Mouse (Mus musculus) granulocyte monocyte progenitor cell, adult 5-6 weeks (primary cell): Measurements from ENCODE around the gene Vmn1r55. TPM values are rescaled to one million over a fixed set of nuclear protein-coding genes. Genes with fewer than 3 reads are reported as not detected.
"Not testable (repeated sequence)": the region's sequence is repeated elsewhere in the genome, so short reads cannot be mapped to it uniquely, and the experiment has no call there.

Experiments
- ATAC-seq: replicated peaks from 2 replicates; pipeline ENCODE4 v1.8.0; 2016; ENCODE audit warnings: mild to moderate bottlenecking, moderate TSS enrichment, inconsistent platforms; ENCODE audit not compliant: poor library complexity, severe bottlenecking
- total RNA-seq, 2 experiments: library from RNA; stranded (forward) in 1 of 2; stranded (reverse) in 1 of 2; fragments of 200-712, 200-1000 nt in 1 of 2; fragments of >200 nt in 1 of 2; fragmentation: Nextera tagmentation in 1 of 2; gene quantifications; 2 replicates each; pipeline ENCODE4 v1.2.3; 2014 to 2017

Gene Vmn1r55
- total RNA-seq, 2 experiments from 2014 or later, result not detected

GRCm38 (mm10) chr7:5083325-5084105, 66.0 kb downstream of the Vmn1r55 start:
- ATAC-seq, result peak; percentile 63

DNA sequence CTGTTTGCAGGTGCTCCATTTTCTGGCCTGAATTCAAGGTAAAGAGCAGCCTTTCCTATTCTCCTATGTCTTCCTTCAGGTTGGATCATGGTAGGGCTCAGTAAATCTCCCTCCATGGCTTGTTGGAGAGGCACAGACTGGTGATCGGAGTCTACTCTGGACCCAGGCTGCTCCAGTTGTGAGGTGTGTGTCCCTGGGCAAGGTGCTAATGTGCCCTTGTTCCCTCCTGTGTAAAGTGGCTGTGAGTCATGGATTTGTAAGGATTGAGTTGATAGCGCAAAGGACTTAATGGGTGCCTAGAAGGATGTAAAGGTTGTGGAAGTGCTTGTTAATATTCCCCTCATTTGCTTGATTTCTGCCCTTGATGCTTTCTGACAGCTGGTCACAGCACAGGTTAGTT, 67.5 kb downstream of the Vmn1r55 start:
- ATAC-seq, result no peak

DNA sequence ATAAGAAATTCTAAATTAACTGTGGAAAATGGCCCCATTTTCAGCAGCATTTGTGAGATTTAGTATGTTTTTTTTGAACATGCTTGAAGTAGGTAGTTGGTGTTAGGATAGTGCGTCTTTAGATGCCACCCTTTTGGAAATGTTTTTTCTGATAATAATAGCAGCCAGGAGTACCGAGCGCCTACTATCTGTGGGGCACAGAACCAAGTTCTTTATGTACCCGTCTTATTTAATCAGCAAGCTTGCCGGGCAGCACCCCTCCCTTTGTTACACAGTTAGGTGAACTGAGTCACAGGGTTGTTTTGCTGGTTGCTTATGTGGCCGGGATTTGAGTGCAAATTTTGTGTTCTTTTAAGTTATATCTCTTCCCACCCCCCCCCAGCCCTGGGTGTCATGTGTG, 68.2 kb downstream of the Vmn1r55 start:
- ATAC-seq, result no peak

DNA sequence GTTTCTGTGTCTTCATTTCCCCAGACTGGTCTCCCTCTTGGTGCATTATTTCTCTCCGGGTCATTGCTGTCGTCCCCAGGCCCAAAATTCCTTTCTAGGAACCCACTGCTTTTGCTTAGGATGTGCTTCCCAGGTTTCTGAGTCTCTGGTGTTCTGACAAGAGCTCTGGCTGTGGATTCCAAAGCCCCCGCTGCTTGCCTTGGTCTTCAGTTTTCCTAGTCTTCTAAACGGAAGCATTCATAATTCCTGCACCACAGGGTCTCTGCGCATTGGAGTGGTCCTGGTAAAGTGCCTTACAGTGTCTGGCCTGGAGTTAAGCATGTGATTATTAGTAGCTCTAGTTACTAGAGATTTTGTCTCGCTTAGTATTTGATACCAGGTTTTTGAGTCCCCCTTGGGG, 68.7 kb downstream of the Vmn1r55 start:
- ATAC-seq, result no peak

GRCm38 (mm10) chr7:5080010-5080751, 69.3 kb downstream of the Vmn1r55 start, which contains the start of gene Epn1:
Epn1 (plus strand) TSS chr7:5080235.
- peak; percentile 92 for ATAC-seq

DNA sequence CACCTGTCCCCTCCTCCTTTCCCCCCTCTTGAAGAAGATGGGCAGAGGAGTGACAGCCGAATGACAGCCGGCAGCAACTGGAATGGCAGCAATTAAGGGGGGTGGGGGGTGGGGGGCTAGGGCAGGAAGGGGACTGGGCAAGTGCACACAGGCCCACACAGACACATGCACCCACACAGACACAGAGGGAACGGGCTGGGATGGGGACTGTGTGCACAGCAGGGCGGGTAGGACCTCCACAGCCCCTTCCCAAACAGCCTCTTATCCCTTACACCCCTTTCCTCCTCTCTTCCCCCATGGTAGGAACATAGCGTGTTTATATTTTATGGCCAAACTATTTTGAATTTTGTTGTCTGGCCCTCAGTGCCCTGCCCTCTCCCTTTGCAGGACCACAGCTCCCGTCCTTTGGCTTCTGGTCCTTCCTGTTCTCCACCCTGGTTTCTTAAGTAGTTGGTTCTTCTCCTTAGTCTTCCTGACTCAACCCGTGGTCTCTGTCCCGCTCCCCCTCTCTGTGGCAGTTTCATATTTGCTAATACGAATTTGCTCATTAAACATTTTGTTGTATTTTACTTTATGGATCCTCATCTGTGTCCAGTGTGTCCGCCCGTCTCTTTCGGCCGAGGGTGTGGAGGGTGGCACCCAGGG, 70.0 kb downstream of the Vmn1r55 start:
- not testable (repeated sequence) for ATAC-seq

Other genes with a start within 250 kb of the Vmn1r55 start
- not detected in 2 replicates for gene Gm36210, start 243.2 kb downstream of the Vmn1r55 start, total RNA-seq (2014; fragmentation: Nextera tagmentation)
- not detected in 2 replicates for gene Gm36210, start 243.2 kb downstream of the Vmn1r55 start, total RNA-seq (2017)
- 4.6 and 7.7 TPM in 2 replicates for gene Zfp628, start 234.5 kb downstream of the Vmn1r55 start, total RNA-seq (2014; fragmentation: Nextera tagmentation)
- 1.0 and 1.2 TPM in 2 replicates for gene Zfp628, start 234.5 kb downstream of the Vmn1r55 start, total RNA-seq (2017)
- 1.4 TPM in 1 of 2 replicates, not detected in the other for gene Nat14, start 227.6 kb downstream of the Vmn1r55 start, total RNA-seq (2014; fragmentation: Nextera tagmentation)
- not detected in 2 replicates for gene Nat14, start 227.6 kb downstream of the Vmn1r55 start, total RNA-seq (2017)
- not detected in 2 replicates for gene Ssc5d, start 223.9 kb downstream of the Vmn1r55 start, total RNA-seq (2014; fragmentation: Nextera tagmentation)
- gene Ssc5d, start 223.9 kb downstream of the Vmn1r55 start, total RNA-seq (2017), result 0.05 TPM in 1 of 2 replicates, not detected in the other
- gene Sbk2, start 185.3 kb downstream of the Vmn1r55 start, total RNA-seq (2014; fragmentation: Nextera tagmentation), result not detected in 2 replicates
- gene Sbk2, start 185.3 kb downstream of the Vmn1r55 start, total RNA-seq (2017), result not detected in 2 replicates
- not detected in 2 replicates for gene Sbk3, start 178.5 kb downstream of the Vmn1r55 start, total RNA-seq (2014; fragmentation: Nextera tagmentation)
- not detected in 2 replicates for gene Sbk3, start 178.5 kb downstream of the Vmn1r55 start, total RNA-seq (2017)
- gene Zfp579, start 153.5 kb downstream of the Vmn1r55 start, total RNA-seq (2014; fragmentation: Nextera tagmentation), result 10.0 and 14.1 TPM in 2 replicates
- 2.3 and 11.2 TPM in 2 replicates for gene Zfp579, start 153.5 kb downstream of the Vmn1r55 start, total RNA-seq (2017)
- gene Zfp524, start 135.3 kb downstream of the Vmn1r55 start, total RNA-seq (2014; fragmentation: Nextera tagmentation), result 23.3 and 30.7 TPM in 2 replicates
- 8.5 and 9.3 TPM in 2 replicates for gene Zfp524, start 135.3 kb downstream of the Vmn1r55 start, total RNA-seq (2017)
- gene Fiz1, start 135.0 kb downstream of the Vmn1r55 start, total RNA-seq (2014; fragmentation: Nextera tagmentation), result 27.4 and 33.9 TPM in 2 replicates
- gene Fiz1, start 135.0 kb downstream of the Vmn1r55 start, total RNA-seq (2017), result 15.6 and 23.4 TPM in 2 replicates
- gene Gm44973, start 134.2 kb downstream of the Vmn1r55 start, total RNA-seq (2014; fragmentation: Nextera tagmentation), result not detected in 2 replicates
- 7.5 TPM in 1 of 2 replicates, not detected in the other for gene Gm44973, start 134.2 kb downstream of the Vmn1r55 start, total RNA-seq (2017)
- gene Zfp865, start 129.3 kb downstream of the Vmn1r55 start, total RNA-seq (2014; fragmentation: Nextera tagmentation), result 15.2 and 18.2 TPM in 2 replicates
- gene Zfp865, start 129.3 kb downstream of the Vmn1r55 start, total RNA-seq (2017), result 8.4 and 11.2 TPM in 2 replicates
- 1.8 TPM in 1 of 2 replicates, not detected in the other for gene Ccdc106, start 129.1 kb downstream of the Vmn1r55 start, total RNA-seq (2014; fragmentation: Nextera tagmentation)
- gene Ccdc106, start 129.1 kb downstream of the Vmn1r55 start, total RNA-seq (2017), result not detected in 2 replicates
- not detected in 2 replicates for gene 4632433K11Rik, start 115.6 kb downstream of the Vmn1r55 start, total RNA-seq (2014; fragmentation: Nextera tagmentation)
- gene 4632433K11Rik, start 115.6 kb downstream of the Vmn1r55 start, total RNA-seq (2017), result 0.57 and 1.2 TPM in 2 replicates
- 0.28 and 0.54 TPM in 2 replicates for gene Zfp784, start 111.2 kb downstream of the Vmn1r55 start, total RNA-seq (2014; fragmentation: Nextera tagmentation)
- 0.98 and 1.1 TPM in 2 replicates for gene Zfp784, start 111.2 kb downstream of the Vmn1r55 start, total RNA-seq (2017)
- gene Zfp580, start 98.1 kb downstream of the Vmn1r55 start, total RNA-seq (2014; fragmentation: Nextera tagmentation), result 1.3 and 7.3 TPM in 2 replicates
- 1.2 and 1.3 TPM in 2 replicates for gene Zfp580, start 98.1 kb downstream of the Vmn1r55 start, total RNA-seq (2017)
- 204 and 227 TPM in 2 replicates for gene U2af2, start 87.5 kb downstream of the Vmn1r55 start, total RNA-seq (2014; fragmentation: Nextera tagmentation)
- 253 and 265 TPM in 2 replicates for gene U2af2, start 87.5 kb downstream of the Vmn1r55 start, total RNA-seq (2017)
- 56.6 and 57.4 TPM in 2 replicates for gene Epn1, start 69.4 kb downstream of the Vmn1r55 start, total RNA-seq (2014; fragmentation: Nextera tagmentation)
- 34.4 and 62.6 TPM in 2 replicates for gene Epn1, start 69.4 kb downstream of the Vmn1r55 start, total RNA-seq (2017)
- gene Rfpl4, start 32.7 kb downstream of the Vmn1r55 start, total RNA-seq (2014; fragmentation: Nextera tagmentation), result not detected in 2 replicates
- gene Rfpl4, start 32.7 kb downstream of the Vmn1r55 start, total RNA-seq (2017), result not detected in 2 replicates
- gene Rasl2-9, start 23.7 kb downstream of the Vmn1r55 start, total RNA-seq (2014; fragmentation: Nextera tagmentation), result 2.0 TPM in 1 of 2 replicates, not detected in the other
- not detected in 2 replicates for gene Rasl2-9, start 23.7 kb downstream of the Vmn1r55 start, total RNA-seq (2017)
- not detected in 2 replicates for gene Vmn1r56, start 47.1 kb upstream of the Vmn1r55 start, total RNA-seq (2014; fragmentation: Nextera tagmentation)
- not detected in 2 replicates for gene Vmn1r56, start 47.1 kb upstream of the Vmn1r55 start, total RNA-seq (2017)
- gene Vmn1r57, start 68.8 kb upstream of the Vmn1r55 start, total RNA-seq (2014; fragmentation: Nextera tagmentation), result not detected in 2 replicates
- not detected in 2 replicates for gene Vmn1r57, start 68.8 kb upstream of the Vmn1r55 start, total RNA-seq (2017)
- not detected in 2 replicates for gene Gm5065, start 200.9 kb upstream of the Vmn1r55 start, total RNA-seq (2014; fragmentation: Nextera tagmentation)
- gene Gm5065, start 200.9 kb upstream of the Vmn1r55 start, total RNA-seq (2017), result not detected in 2 replicates
- not detected in 2 replicates for gene Nlrp2, start 201.4 kb upstream of the Vmn1r55 start, total RNA-seq (2014; fragmentation: Nextera tagmentation)
- not detected in 2 replicates for gene Nlrp2, start 201.4 kb upstream of the Vmn1r55 start, total RNA-seq (2017)